Mouse (Mus musculus) 3T3-L1 (cell line): ENCODE results near the gene Trim9.
A peak's percentile ranks its signal among the peaks of the same experiment; 100 is the strongest.

Experiments
- DNase-seq: peaks from one replicate; pipeline ENCODE4 v3.0.0-alpha.2; 2015; ENCODE audit warnings: low read depth, low spot score

The Trim9 gene

DNA sequence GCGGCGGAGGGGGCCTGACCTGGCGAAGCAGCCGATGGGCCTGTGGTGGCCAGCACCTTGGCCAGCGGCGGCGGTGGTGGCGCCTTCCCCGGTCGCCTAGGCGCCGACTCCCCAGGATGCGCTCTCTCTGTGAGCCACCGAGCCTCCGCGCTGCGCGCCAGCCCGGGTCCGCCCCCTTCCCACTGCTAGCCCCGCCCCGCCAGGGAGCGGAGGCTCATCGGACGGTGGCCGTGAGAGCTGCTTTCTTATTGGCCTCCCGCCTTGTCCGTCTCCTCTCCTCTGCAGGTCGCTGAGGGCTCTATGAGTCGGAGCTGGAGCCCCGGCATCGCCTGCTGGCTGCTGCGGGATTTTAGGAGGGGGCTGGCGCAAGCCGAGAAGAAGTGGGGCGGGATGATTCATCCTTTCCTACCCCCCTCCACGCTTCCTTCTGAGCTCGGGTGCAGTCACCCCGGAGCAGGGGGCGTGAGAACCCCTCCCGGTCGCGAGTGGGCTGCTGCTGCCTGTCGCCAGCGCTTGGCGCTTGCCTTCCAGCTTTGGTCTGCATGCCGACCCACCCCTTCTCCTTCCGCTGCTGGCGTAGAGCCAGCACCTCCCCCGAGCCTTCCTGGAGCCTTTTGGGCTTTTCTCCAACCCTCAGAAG is at the start of gene Trim9:
Trim9 (minus strand) TSS at position 413 of the 640 bp plus-strand sequence.
- DNase-seq = peak; percentile 81

DNA sequence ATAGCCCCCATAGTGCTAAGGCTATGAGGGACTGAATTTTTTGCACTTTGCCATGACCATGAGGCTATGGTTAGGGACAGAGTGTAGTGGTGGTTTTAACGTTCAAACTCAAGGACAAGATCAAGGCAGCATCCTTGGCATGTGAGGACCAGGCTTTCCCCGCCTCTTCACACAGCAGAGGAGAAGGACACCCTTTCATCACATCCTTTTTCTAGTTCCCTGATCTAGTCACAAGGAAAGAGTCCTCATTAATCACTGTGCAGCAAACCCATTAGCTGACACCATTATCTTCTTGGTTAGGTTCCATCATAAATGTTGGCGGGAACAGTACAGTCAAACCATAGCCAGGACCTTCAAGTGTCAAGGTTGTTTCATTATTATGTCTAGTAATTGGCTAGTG is 47.6 kb upstream of the Trim9 start:
- DNase-seq = no peak

DNA sequence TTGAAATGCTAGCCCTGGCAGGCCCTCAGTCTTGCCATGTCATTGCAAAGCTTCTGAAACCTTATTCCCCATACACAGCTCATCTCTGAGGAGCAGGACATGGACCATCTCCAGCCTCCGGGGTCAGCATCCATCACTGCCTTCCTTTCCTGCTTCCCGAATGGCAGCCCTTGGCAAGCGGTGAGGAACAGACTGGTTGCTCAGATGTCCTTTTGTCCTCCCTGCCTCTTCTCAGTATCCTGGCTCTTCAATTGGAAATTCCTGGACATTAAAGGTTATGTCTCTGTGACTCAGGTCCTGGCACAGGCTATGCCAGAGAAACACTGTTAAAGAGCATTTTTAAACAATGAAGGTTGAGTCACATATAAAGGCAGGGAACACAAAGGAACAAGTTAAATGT is 43.8 kb upstream of the Trim9 start:
- DNase-seq = peak; percentile 25

DNA sequence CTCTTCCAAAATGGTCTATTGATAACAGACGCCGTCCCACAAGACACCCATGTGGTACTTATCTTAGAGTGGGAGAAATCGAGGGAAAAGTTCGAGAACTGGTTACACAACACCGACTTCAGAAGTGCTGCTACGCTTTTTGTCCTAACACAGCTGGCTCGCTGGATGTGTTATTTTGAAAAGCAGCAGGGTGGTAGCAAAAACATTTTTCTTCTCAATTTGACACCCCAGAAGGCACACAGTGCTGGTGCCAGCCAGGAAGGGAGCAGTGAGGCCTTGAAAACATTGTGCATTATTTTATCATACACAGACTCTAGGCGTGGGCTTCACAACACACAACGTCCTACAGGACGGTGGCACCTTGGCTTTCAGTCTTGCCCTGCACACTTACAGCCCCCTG is 27.6 kb upstream of the Trim9 start:
- DNase-seq = no peak

DNA sequence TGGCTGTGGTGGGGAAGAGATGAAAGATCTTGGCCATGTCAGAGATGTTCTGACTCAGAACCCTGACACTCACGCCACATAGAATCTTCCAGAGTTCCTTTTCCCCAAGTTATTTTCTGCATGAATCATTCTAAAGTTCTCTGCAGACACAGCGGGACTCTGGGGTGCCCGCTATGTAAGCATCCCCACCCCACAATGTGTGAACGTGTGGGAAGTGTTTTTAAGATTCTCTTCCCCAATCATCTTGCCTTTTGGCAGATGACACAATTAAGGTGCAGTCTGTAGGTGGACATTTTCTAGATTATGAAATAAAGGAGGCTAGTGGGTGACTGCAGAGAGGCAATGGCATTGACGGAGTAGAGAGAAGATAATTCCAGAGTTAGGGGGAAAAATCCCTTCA is 25.5 kb upstream of the Trim9 start:
- DNase-seq = no peak

DNA sequence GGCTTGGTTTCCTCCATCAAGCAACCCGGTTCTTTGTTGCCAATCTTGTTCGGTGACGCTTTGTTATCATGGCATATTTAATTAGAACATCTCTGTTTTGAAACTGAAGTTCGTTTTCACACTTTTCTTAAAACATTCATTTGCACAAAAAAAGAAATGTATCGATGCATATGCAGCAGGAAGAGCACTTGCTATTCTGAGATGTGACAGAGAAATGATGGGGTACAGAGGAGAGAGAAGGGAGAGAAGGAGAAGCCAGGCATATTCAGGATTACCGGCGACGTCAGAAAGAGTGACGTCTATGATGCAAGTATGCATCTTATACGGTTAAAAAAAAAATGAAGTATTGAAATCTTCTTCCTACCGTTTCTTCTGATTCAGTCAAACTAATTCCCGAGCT is 21.9 kb upstream of the Trim9 start:
- no peak for DNase-seq

DNA sequence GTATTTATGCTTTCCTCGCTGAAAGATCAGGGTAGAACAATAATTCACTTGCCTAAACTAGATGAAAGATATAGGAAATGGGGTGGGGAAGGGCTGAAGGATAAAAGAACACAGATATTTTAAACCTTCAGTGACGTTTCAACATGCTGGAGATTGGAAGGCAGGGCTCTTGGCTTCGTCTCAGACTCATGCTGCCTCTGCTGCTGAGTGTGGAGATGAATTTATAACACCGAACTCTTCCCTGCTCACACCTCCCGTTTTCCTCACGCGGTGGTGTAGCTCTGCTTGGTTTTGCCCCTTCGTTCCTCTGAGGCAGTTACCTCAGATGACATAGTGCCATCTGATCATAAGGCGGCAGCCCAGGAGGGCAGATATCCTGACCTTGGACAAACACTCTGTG is 21.4 kb upstream of the Trim9 start:
- DNase-seq = no peak

DNA sequence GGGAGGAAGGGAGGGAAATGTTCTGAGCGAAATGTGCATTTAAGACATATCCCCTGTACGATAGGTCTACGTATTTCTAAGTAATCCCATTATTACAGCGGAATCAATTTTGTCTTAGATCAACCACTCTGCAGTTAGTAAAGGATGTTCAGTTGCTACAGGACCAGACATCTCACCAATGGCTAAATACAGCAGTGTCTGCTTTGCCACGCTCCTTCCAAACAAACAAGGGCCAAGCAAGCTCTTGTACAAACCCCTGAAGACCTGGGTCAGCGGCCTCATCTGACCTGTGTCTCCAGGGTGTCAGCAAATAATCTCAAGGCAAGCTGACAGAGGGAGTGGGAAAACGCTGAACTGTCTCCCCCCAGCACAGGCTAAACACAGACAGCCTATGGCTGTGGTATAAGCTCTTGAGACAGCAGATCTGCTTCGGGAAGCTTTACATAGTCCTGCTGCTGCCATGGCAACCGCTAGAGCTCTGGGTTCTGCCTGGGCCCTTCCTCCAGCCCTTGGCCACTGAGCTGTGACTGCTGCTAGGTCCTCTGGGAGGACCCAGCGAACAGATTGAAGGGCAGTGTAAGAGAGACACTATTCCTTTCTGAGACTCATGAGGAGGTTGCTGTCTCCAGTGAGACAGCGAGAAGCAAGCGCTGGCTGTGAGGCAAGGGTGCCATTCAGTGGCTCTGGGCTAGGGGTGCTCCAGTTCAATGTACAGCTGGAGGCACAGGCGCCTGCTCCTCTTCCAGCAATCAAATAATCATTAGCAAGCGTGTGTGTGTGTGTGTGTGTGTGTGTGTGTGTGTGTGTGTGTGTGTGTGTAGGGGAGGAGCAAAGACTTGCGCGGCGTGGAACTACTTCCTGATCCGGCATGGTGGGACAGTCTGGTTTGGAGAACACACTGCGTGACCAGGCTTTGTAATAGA is 20.2 kb upstream of the Trim9 start:
- no peak for DNase-seq

DNA sequence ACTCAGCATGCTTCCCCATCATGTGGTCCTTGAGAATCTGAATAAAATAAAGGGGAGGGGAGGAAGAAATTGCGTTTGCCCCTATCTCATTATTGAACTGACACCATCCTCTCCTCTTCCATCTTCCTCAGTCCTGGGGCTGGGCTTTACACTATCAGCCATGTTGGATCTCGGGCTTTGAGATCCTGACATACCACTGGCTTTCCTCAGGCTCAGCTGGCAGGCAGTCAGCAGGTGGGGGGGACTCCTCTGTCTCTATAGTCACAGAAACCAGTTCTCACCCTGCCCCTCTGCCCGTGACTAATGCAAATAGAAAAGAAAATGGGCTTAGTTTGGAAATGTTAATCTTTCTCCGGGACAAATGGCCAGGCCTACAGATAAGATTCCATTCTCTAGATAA is 15.6 kb upstream of the Trim9 start:
- DNase-seq = peak; percentile 31

DNA sequence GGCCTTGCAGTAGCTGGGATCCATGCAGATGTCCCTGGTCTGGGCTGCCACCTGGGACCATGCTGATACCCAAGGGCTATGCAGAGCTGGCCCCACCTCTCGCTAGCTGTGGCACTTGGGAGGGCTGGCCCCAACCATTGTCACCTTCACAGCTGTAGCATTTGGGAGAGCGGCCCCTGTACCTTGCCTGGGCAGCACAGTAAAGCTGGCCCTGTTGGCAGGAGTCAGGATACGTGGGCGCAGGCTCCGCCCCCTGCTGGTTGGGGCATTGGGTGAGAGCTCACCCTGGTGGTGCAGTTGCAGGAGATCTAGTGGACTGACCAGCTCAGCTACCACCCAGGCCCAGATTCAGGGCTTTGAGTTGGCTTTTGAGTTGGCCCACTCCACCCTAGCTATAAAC is 12.9 kb upstream of the Trim9 start:
- no peak for DNase-seq

DNA sequence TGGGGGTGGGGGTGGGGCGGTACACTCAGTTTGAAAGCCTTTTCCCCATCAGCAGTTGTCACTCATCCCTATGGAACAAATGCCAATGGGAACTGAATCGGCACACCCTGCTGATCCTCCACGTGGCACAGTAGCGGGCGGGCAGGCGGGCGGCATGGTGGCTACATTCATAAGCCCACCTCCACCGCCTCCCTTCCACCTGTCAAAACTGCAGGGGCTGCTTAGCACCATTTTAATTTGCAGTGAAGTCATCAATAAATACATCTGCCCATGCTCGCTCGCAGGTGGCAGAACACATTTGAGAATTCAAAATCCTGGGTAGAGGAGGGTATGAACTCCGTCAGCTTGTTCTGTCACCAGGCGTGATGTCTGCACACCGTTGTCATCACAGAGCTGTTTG is 12.0 kb upstream of the Trim9 start:
- no peak for DNase-seq

DNA sequence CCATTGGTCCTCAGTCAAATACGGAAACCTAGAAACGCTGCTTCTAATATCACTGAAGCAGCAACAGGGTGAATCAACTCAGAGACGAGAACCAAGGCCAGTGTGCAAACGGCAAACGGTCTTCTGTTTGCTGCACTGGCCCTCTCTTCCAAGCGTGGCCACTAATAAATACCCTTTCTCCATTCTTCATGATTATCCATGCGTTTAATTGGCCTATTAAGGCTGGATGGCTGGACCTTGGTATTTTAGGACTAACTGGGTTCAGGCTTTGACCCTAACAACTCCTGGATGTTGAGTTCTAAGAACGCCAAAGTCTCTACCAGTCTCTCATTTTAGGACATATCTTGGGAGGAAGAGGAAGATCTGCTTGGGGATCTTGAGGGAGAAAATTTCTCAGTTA is 7.5 kb upstream of the Trim9 start:
- DNase-seq = no peak

DNA sequence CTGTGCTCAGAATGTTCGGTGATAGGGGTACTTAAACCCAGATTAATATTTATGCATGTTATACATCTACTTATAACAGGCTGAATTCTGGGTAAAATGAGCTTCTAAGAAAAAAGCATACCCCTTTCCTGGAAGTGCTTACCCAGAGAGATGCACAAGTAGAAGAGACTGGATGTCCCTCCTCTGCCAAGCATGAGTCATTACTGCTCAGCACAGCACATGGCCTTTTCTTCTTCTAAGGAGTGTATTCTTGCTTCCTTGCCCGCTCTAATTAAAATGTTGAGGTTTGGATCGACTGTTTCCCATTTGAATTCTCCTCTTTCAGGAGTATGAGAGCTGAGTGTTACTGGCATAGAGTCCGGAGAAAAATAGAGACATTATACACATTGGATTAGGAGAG is 3.1 kb upstream of the Trim9 start:
- peak; percentile 48 for DNase-seq

DNA sequence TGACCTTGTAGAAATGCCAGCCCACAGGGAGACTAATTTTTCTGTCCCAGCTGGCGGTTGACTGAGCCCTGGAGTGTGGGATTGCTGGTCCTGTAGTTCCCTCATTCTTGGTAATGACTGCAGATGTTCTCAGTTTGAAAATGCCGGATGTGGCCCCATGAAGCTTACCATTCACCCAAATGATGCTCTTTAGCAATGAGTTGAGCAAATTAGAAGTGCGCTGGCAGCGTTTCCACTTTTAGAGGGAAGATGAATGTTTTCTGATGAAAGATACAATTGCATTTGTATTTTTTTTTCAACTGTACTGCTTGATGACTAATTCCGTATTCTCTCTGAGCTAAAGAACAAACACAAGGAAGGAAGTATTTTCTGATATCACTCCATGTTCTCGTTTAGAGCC is 2.4 kb upstream of the Trim9 start:
- peak; percentile 67 for DNase-seq

DNA sequence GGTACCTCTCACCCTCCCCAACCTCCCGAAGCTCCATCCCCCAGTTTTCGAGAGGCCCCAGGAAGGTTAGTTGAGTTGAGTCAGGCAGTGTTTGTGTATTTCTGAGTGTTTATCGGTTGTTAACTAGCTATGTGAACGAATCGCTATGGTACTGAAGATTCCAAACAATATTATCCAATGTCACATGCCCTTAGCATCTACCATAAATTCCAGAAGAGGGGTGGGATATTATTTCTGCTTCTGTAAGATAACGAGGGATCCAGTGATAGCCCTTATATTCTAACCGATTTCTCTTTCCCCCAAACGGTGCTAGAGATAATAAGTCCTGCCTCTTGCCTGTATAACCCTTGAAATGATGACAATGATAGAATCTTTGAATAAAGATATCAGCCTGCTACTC is 612 bp upstream of the Trim9 start:
- no peak for DNase-seq

DNA sequence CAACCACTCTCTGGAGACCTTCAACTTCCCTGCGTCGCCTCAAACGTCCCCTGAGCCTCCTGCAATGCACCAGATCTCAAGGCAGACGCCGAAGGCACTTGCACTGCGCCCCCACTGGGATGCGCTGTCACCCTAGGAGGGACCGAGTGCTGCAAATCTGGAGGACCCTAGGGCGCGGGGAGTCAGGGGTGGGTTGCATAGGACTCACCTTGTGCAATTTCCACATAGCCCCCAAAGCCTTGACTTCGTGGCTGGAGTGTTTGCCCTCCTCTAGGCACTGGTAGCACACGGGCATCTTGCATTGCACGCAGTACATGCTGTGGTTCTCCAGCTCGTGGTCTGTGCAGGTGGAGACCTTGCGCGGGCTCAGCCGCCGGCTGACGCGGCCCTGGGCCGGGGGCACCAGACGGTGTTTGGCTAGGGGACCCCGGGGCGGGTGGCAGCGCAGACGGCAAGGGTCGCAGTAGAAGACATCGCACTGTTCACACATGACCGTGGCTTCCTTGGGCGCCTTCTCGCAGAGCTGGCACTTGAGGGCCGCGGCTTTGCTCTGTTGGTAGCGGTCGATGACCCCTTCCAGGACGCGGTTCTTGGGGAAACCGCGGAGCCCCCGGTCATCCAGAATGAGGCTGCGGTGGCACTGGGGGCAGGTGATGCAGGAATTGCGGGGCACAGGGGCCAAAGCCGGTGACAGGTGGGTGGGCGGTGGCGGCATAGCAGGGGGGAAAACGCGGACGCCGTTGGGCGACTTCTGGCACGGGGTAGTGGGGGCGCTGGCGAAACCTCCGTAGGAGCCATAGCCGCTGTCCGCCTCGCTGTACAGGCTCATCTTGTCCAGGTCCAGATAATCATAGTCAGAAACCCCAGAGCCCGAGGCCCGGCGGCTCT is 1.0 kb downstream of the Trim9 start:
- DNase-seq = no peak

DNA sequence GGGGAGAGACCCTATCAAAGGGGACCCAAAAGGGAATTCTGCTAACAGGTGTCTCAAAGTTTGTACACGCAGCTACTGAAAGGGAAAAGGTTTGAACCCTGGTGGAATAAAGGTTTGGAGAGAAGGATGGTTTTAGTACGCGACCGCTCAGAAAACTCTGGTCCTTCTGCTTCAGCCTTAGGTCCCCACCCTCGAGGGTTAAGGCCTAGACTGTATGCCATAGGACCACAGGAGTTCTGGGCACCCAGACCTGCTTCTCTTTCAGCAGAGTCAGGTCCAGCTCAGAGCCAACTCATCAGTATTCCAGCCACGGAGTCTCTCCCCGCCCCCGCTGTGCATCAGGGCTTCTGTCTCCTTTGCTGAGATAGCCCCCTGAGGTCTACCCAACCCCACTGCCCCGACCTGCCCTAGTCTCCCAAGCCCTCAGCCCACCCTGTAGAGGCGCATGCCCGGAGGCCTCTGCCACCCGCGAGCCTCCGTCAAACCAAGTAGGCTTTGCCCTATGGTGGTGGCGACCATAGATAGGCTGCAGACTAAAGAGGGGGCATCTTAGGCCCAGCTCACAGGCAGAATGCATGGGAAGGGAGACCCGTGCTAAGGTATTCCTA is 1.8 kb downstream of the Trim9 start:
- DNase-seq = no peak

DNA sequence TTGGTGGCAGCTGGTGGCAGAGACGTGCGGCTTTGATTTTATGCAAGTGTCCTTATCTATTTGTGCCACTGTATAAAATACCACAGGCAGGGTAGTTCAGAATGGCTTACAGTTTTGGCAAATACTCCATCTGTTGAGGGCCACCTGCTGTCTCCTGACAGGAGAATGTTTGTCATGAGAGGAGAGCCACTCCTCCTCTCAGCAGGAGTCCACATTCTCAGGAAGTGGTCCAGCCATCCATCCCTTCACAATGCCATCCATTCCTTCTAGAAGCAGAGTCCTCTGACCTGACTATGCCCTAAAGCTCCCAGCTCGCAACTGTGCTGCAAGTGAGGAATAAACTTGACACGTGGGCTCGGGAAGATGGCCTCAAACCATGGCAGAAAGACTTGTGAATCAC is 12.2 kb downstream of the Trim9 start:
- DNase-seq = no peak

DNA sequence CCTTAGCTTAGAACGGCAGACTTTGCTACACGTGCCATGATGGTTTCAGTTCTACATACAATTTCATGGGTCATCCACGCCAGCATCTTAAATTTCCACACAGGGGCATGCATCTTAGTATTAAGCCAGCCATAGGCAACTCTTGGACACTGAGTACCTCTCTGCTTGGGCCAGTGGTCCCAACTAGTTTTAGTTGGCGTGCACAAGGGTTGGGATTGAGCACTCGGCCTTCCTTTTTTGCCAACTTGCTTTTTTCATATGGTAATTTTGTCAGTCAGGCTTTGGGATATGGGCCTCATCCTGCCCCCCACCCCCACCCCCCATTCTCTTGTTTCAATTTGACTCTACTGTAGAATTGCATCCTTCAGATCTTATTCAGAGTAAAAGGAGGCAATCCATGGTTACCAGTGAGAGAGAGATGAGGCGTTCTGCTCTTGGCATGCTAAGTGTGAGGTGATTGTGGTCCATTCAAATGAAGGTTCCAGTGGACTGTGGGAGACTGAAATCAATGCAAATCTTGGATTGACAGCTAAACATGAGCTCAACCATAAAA is 14.1 kb downstream of the Trim9 start:
- no peak for DNase-seq

DNA sequence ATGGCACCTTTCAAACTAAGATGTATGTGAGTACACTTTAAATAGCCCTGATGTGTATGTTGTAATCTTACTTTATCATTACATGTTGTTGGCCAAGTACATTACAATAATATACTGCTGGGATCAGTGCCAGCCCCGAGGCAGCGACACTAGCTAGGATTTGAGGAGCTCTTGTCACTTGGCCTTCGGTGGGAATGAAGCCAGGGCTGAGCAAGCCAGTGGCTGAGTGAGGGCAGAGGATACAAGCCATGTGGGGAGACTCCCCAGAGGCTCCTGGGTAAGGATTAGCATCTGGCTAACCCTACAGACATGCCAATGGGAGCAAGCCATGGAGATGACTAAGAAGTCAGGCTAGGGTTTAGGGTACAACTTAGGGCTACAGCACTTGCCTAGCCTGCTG is 18.4 kb downstream of the Trim9 start:
- DNase-seq = peak; percentile 38

DNA sequence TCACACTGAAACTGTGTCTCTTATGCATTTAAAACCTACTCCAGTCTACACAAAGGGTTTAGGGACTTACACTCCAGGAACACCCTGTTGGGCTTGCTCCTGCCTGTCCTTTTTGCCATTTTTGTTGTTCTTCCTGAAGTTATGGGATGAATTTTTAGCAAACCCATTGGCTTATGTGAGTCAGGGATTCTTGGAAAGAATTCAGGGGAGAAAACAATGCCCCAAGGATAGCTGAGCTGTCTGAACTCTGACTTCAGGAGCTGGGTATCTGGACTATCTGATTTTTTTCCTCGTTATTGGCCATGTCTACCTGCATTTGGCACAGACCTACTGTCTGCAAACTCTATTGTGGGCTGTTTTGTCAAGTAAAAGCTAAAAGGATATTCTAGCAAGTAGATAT is 20.5 kb downstream of the Trim9 start:
- peak; percentile 51 for DNase-seq

DNA sequence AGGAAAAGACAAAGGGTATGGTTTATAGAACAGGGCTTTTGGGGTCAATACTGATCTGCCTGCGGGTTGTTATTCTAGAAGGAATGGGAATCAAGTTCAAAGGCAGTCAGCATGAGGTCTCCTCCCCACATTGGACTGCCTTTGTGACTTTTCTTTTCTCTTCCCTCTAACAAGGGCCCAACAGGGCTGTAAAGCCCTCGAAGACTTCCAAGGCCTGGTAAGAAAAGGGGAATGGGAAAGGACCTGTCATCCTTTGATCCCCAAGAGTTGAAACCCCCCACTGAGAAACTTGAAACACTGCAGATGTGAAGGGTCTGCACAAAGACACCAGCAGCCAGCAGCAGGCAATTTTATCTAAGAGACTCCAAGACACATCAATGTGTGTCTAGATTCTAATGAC is 21.0 kb downstream of the Trim9 start:
- no peak for DNase-seq
